Mouse (Mus musculus) liver, embryonic 13.5 days (tissue): ENCODE measurements around the gene Rufy2. TPM values are rescaled to one million over a fixed set of nuclear protein-coding genes. Genes with fewer than 3 reads are reported as not detected.

Source experiments
- ATAC-seq: fragments of 200-750 bp; cut with Nextera tagmentation; 2 replicates; pipeline ENCODE4 v1.8.0; 2017; ENCODE audit warnings: low read depth, mild to moderate bottlenecking, moderate number of reproducible peaks, moderate library complexity
- DNase-seq: peaks from one replicate; pipeline ENCODE4 v3.0.0; 2022
- H3K27ac ChIP-seq: fragments of 300-500 bp; sonication (generic); 2 replicates; pipeline ENCODE4 v1.5.1; 2015; ENCODE audit warnings: moderate library complexity, mild to moderate bottlenecking, inconsistent platforms
- H3K27me3 ChIP-seq: fragments of 300-500 bp; sonication (generic); 2 replicates; pipeline ENCODE4 v1.6.1; 2015; ENCODE audit warnings: mild to moderate bottlenecking, inconsistent platforms
- H3K36me3 ChIP-seq: fragments of 300-500 bp; sonication (generic); 2 replicates; pipeline ENCODE4 v1.6.1; 2015; ENCODE audit warnings: mild to moderate bottlenecking, inconsistent platforms
- H3K4me1 ChIP-seq: fragments of 300-500 bp; sonication (generic); replicated peaks from 2 replicates; pipeline ENCODE4 v1.6.1; 2015; ENCODE audit warnings: inconsistent platforms
- H3K4me2 ChIP-seq: fragments of 300-500 bp; sonication (generic); 2 replicates; pipeline ENCODE4 v1.6.1; 2015; ENCODE audit warnings: inconsistent platforms, mild to moderate bottlenecking, moderate library complexity
- H3K4me3 ChIP-seq: fragments of 300-500 bp; sonication (generic); replicated peaks from 2 replicates; pipeline ENCODE4 v1.5.1; 2015; ENCODE audit warnings: mild to moderate bottlenecking, inconsistent platforms
- H3K9ac ChIP-seq: fragments of 300-500 bp; sonication (generic); 2 replicates; pipeline ENCODE4 v1.6.1; 2015; ENCODE audit warnings: mild to moderate bottlenecking, inconsistent platforms
- H3K9me3 ChIP-seq: fragments of 300-500 bp; sonication (generic); replicated peaks from 2 replicates; pipeline ENCODE4 v1.6.1; 2016; ENCODE audit warnings: inconsistent platforms
- WGBS: fragments of 180-500 bp; shearing (Covaris S2); methylation state at CpG from one replicate; pipeline ENCODE4 v1.1.7; 2015; ENCODE audit not compliant: insufficient replicate concordance; 5-methylcytosine and 5-hydroxymethylcytosine counted together
- polyA plus RNA-seq: library from polyadenylated mRNA; unstranded; fragments of >200 nt; fragmentation: Nextera tagmentation; extraction: Ambion mirVana; gene quantifications from 2 replicates; pipeline ENCODE4 v1.2.1, GENCODE M21; 2015

Gene Rufy2
- polyA plus RNA-seq, 1 experiment from 2014 or later: 3.0 TPM

GRCm38 (mm10) chr10:62984495-62984894, 4.5 kb downstream of the Rufy2 start:
- WGBS: 75% methylated on average over 6 of the region's 6 CpGs
- Histone ChIP-seq H3K9ac (no peak overlapping the region), H3K27me3 (no peaks in the 10 kb centered on the region), H3K36me3 (no peaks in the 10 kb centered on the region), H3K4me2 (no peak overlapping the region), H3K4me1 (peaks cover 14% of the 10 kb centered on the region), H3K27ac (no peak overlapping the region), H3K4me3 (no peak overlapping the region), H3K9me3 (no peaks in the 10 kb centered on the region)
- no peak for ATAC-seq
- DNase-seq: no peak

- DNase-seq (peak; percentile 42), ATAC-seq (no peak)
- H3K36me3 ChIP-seq: 0 out of 2 replicates have a peak, but pooled peaks cover 2% of the 10 kb centered on the region
- no peak overlapping the region for H3K4me3 ChIP-seq
- no peaks in the 10 kb centered on the region for H3K9me3 ChIP-seq
- H3K4me1 ChIP-seq: no peaks in the 10 kb centered on the region
- no peak overlapping the region for H3K27ac ChIP-seq
- no peak overlapping the region for H3K9ac ChIP-seq
- no peaks in the 10 kb centered on the region for H3K27me3 ChIP-seq
- H3K4me2 ChIP-seq: no peak overlapping the region
- 15% methylated on average over 3 of the region's 3 CpGs for WGBS
Observed at GRCm38 (mm10) chr10:62987341-62987740, 7.3 kb downstream of the Rufy2 start.

GRCm38 (mm10) chr10:62990636-62991035, 10.6 kb downstream of the Rufy2 start:
- no peak overlapping the region for H3K4me2 ChIP-seq
- 0 out of 2 replicates have a peak, but pooled peaks cover 3% of the 10 kb centered on the region for H3K36me3 ChIP-seq
- H3K27me3 ChIP-seq: no peaks in the 10 kb centered on the region
- H3K9me3 ChIP-seq: no peaks in the 10 kb centered on the region
- no peaks in the 10 kb centered on the region for H3K4me1 ChIP-seq
- 86% methylated on average over 15 of the region's 15 CpGs for WGBS
- no peak overlapping the region for H3K9ac ChIP-seq
- no peak for ATAC-seq
- no peak for DNase-seq
- H3K4me3 ChIP-seq: no peak overlapping the region
- no peak overlapping the region for H3K27ac ChIP-seq

- 79% methylated on average over 6 of the region's 9 CpGs for WGBS
- H3K27ac ChIP-seq: no peak overlapping the region
- no peaks in the 10 kb centered on the region for H3K4me1 ChIP-seq
- H3K36me3 ChIP-seq: peaks cover 16% of the 10 kb centered on the region
- DNase-seq (no peak), ATAC-seq (no peak)
- no peaks in the 10 kb centered on the region for H3K9me3 ChIP-seq
- H3K9ac ChIP-seq: no peak overlapping the region
- no peak overlapping the region for H3K4me3 ChIP-seq
- no peak overlapping the region for H3K4me2 ChIP-seq
- no peaks in the 10 kb centered on the region for H3K27me3 ChIP-seq
Observed at GRCm38 (mm10) chr10:62993991-62994390, 14.0 kb downstream of the Rufy2 start.

GRCm38 (mm10) chr10:63000584-63000983, 20.6 kb downstream of the Rufy2 start:
- Histone ChIP-seq H3K4me2 (no peak overlapping the region), H3K27ac (no peak overlapping the region), H3K4me3 (no peak overlapping the region), H3K4me1 (peaks cover 12% of the 10 kb centered on the region), H3K27me3 (no peaks in the 10 kb centered on the region), H3K36me3 (peaks cover 24% of the 10 kb centered on the region), H3K9ac (no peak overlapping the region; the same call in 1 of the 2 replicates), H3K9me3 (no peaks in the 10 kb centered on the region)
- 50% methylated on average over 9 of the region's 9 CpGs for WGBS
- peak; percentile 90 for ATAC-seq
- DNase-seq: peak; percentile 42

GRCm38 (mm10) chr10:63003252-63003651, 23.2 kb downstream of the Rufy2 start:
- H3K27ac ChIP-seq: no peak overlapping the region
- peaks cover 12% of the 10 kb centered on the region for H3K4me1 ChIP-seq
- no peak overlapping the region for H3K4me2 ChIP-seq
- peaks cover 16% of the 10 kb centered on the region for H3K36me3 ChIP-seq
- no peaks in the 10 kb centered on the region for H3K27me3 ChIP-seq
- 68% methylated on average over 9 of the region's 9 CpGs for WGBS
- ATAC-seq (no peak), DNase-seq (no peak)
- H3K9ac ChIP-seq: no peak overlapping the region
- no peak overlapping the region for H3K4me3 ChIP-seq
- no peaks in the 10 kb centered on the region for H3K9me3 ChIP-seq

GRCm38 (mm10) chr10:63004556-63004955, 24.5 kb downstream of the Rufy2 start:
- Histone ChIP-seq H3K27me3 (no peaks in the 10 kb centered on the region), H3K36me3 (peaks cover 13% of the 10 kb centered on the region; the same call in 1 of the 2 replicates)
- DNase-seq: no peak

GRCm38 (mm10) chr10:63008193-63008592, 28.2 kb downstream of the Rufy2 start:
- peaks cover 16% of the 10 kb centered on the region for H3K4me1 ChIP-seq
- no peaks in the 10 kb centered on the region for H3K27me3 ChIP-seq
- ATAC-seq (no peak), DNase-seq (no peak)
- WGBS: 66% methylated on average over 3 of the region's 3 CpGs
- no peak overlapping the region for H3K27ac ChIP-seq
- no peak overlapping the region for H3K9ac ChIP-seq
- H3K4me3 ChIP-seq: no peak overlapping the region
- H3K36me3 ChIP-seq: peaks cover 25% of the 10 kb centered on the region
- no peaks in the 10 kb centered on the region for H3K9me3 ChIP-seq
- H3K4me2 ChIP-seq: no peak overlapping the region

More at GRCm38 (mm10) chr10:63004556-63004955, 24.5 kb downstream of the Rufy2 start:
- WGBS: 80% methylated on average over 9 of the region's 9 CpGs
- Histone ChIP-seq H3K4me2 (no peak overlapping the region), H3K9me3 (no peaks in the 10 kb centered on the region), H3K27ac (no peak overlapping the region), H3K4me1 (peaks cover 15% of the 10 kb centered on the region), H3K9ac (no peak overlapping the region), H3K4me3 (no peak overlapping the region)
- ATAC-seq: no peak

GRCm38 (mm10) chr10:63010268-63010667, 30.2 kb downstream of the Rufy2 start:
- H3K4me2 ChIP-seq: no peak overlapping the region
- no peaks in the 10 kb centered on the region for H3K9me3 ChIP-seq
- H3K36me3 ChIP-seq: peaks cover 41% of the 10 kb centered on the region
- no peak overlapping the region for H3K9ac ChIP-seq
- H3K27me3 ChIP-seq: no peaks in the 10 kb centered on the region
- ATAC-seq (peak; percentile 61; the same call in 1 of the 2 replicates), DNase-seq (no peak)
- H3K27ac ChIP-seq: no peak overlapping the region; the same call in 1 of the 2 replicates
- no peak overlapping the region for H3K4me3 ChIP-seq
- WGBS: 40% methylated on average over 4 of the region's 4 CpGs
- H3K4me1 ChIP-seq: peaks cover 22% of the 10 kb centered on the region

GRCm38 (mm10) chr10:63011556-63011955, 31.5 kb downstream of the Rufy2 start:
- Histone ChIP-seq H3K4me3 (no peak overlapping the region), H3K9ac (no peak overlapping the region), H3K27me3 (no peaks in the 10 kb centered on the region), H3K4me2 (no peak overlapping the region), H3K36me3 (peaks cover 54% of the 10 kb centered on the region), H3K4me1 (peaks cover 22% of the 10 kb centered on the region), H3K9me3 (no peaks in the 10 kb centered on the region), H3K27ac (no peak overlapping the region)
- DNase-seq (no peak), ATAC-seq (no peak)
- WGBS: 85% methylated on average over 6 of the region's 6 CpGs

- 48% methylated on average over 3 of the region's 3 CpGs for WGBS
- Histone ChIP-seq H3K36me3 (peaks cover 65% of the 10 kb centered on the region), H3K27me3 (no peaks in the 10 kb centered on the region), H3K9me3 (no peaks in the 10 kb centered on the region), H3K4me2 (no peak overlapping the region), H3K4me1 (peaks cover 22% of the 10 kb centered on the region), H3K9ac (no peak overlapping the region), H3K4me3 (no peak overlapping the region), H3K27ac (no peak overlapping the region)
- no peak for ATAC-seq
- no peak for DNase-seq
Observed at GRCm38 (mm10) chr10:63013476-63013875, 33.5 kb downstream of the Rufy2 start.

GRCm38 (mm10) chr10:63014168-63014567, 34.1 kb downstream of the Rufy2 start:
- Histone ChIP-seq H3K4me3 (no peak overlapping the region), H3K4me2 (no peak overlapping the region), H3K27me3 (no peaks in the 10 kb centered on the region), H3K9me3 (no peaks in the 10 kb centered on the region), H3K4me1 (peaks cover 24% of the 10 kb centered on the region), H3K27ac (no peak overlapping the region), H3K9ac (no peak overlapping the region), H3K36me3 (peaks cover 68% of the 10 kb centered on the region)
- no peak for DNase-seq
- ATAC-seq: no peak
- 86% methylated on average over 9 of the region's 9 CpGs for WGBS
